In the genomic region with DNA sequence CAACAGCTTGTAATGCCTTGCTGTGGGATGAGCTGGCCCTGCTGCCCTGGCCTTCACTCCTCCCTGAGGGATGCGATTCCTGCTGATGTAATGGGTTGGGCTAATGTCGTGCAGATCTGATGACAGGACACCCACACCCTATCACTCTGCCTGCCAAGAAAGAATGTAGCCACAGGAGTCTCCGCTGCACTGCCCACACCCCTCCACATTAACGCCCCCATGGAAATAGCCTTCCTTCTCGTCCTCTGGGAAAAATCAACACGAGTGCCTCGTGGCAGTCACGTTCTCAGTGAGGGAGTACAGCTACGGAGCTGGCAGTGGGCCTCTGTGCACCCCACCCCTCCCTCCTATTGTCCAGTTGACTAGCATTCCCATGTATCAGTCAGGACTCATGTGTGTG, we compare ENCODE assay signal across 9 mouse cellular contexts. TPM values are rescaled to one million over a fixed set of nuclear protein-coding genes. Genes with fewer than 3 reads are reported as not detected.
A peak's percentile ranks its signal among the peaks of the same experiment; 100 is the strongest.
DNase-seq lines count a peak whose midpoint lies in the region; ATAC-seq and TF ChIP-seq lines count a peak whose summit lies in the region.
"Had no signal": no experiment of that assay in that cellular context is flagged by ENCODE, and none has a peak within 500 bp of the region (broad histone marks: within the 10 kb centered on the region; RNA-seq: fewer than 3 reads in every experiment).

No protein-coding gene starts in this region.

- peak; percentile 40 for DNase-seq in Muller cell, postnatal 12 days (ENCODE audit: inconsistent ontology term)
- DNase-seq in gastrocnemius, postnatal 25 days, result peak; percentile 73
- DNase-seq in limb, embryonic 14.5 days (ENCODE audit: low spot score), result peak; percentile 12
- no peak for DNase-seq in liver, postnatal 0 days
- no peak for DNase-seq in hindbrain, embryonic 14.5 days (ENCODE audit: low spot score)
- no peak for DNase-seq in liver, embryonic 11.5 days (ENCODE audit: low spot score)

- no peak for TF ChIP-seq CTCF in C2C12 (IDR thresholded peaks at IDR 0.05; ENCODE audit: control insufficient read depth, insufficient read depth, insufficient read length)
- TF ChIP-seq CTCF in liver, postnatal 0 days (IDR thresholded peaks at IDR 0.05; ENCODE audit: low read depth), result no peak

- H3K27ac ChIP-seq in limb, embryonic 14.5 days (replicated peaks; ENCODE audit: low read depth, low read length), result no peak overlapping the region
- H3K27ac ChIP-seq in liver, postnatal 0 days (ENCODE audit: low read depth), result no peak overlapping the region
- no peak overlapping the region for H3K27ac ChIP-seq in hindbrain, embryonic 14.5 days
- no peak overlapping the region for H3K27ac ChIP-seq in liver, embryonic 11.5 days (ENCODE audit: low read depth, low read length)
- no peak overlapping the region for H3K27ac ChIP-seq in midbrain, embryonic 13.5 days

- H3ac ChIP-seq in C2C12 (ENCODE audit: control insufficient read depth, insufficient read length, low read depth), result peak overlapping the region; percentile 2

- no peaks in the 10 kb centered on the region for H3K36me3 ChIP-seq in C2C12 (ENCODE audit: control insufficient read depth, insufficient read depth)
- H3K36me3 ChIP-seq in limb, embryonic 14.5 days (ENCODE audit: control insufficient read depth, insufficient read depth, low read length), result peaks cover 6% of the 10 kb centered on the region; the same call in 1 of the 2 replicates
- no peaks in the 10 kb centered on the region for H3K36me3 ChIP-seq in liver, postnatal 0 days (replicated peaks; ENCODE audit: insufficient read depth, low read length)
- H3K36me3 ChIP-seq in hindbrain, embryonic 14.5 days (replicated peaks; ENCODE audit: control insufficient read depth, insufficient read depth), result no peaks in the 10 kb centered on the region
- no peaks in the 10 kb centered on the region for H3K36me3 ChIP-seq in liver, embryonic 11.5 days (ENCODE audit: control insufficient read depth, insufficient read depth, low read length)
- H3K36me3 ChIP-seq in midbrain, embryonic 13.5 days, result no peaks in the 10 kb centered on the region

- no peak for TF ChIP-seq EP300 in liver, postnatal 0 days (IDR thresholded peaks at IDR 0.05; ENCODE audit: low read depth)

- H3K9me3 ChIP-seq in limb, embryonic 14.5 days (ENCODE audit: control insufficient read depth, low read length), result 0 out of 2 replicates have a peak, but pooled peaks cover 5% of the 10 kb centered on the region
- H3K9me3 ChIP-seq in liver, postnatal 0 days (ENCODE audit: low read length), result no peaks in the 10 kb centered on the region
- H3K9me3 ChIP-seq in hindbrain, embryonic 14.5 days (ENCODE audit: control insufficient read depth, low read length), result no peaks in the 10 kb centered on the region
- no peaks in the 10 kb centered on the region for H3K9me3 ChIP-seq in liver, embryonic 11.5 days (ENCODE audit: control insufficient read depth, low read length)
- H3K9me3 ChIP-seq in midbrain, embryonic 13.5 days, result no peaks in the 10 kb centered on the region

- WGBS in limb, embryonic 14.5 days, result 30% methylated on average over 9 of the region's 9 CpGs
- 63% methylated on average over 9 of the region's 9 CpGs for WGBS in liver, postnatal 0 days (ENCODE audit: insufficient replicate concordance)
- WGBS in hindbrain, embryonic 14.5 days, result 35% methylated on average over 9 of the region's 9 CpGs
- WGBS in liver, embryonic 11.5 days, result 51% methylated on average over 9 of the region's 9 CpGs
- WGBS in midbrain, embryonic 13.5 days, result 60% methylated on average over 9 of the region's 9 CpGs

- no peak overlapping the region for H3K4me3 ChIP-seq in C2C12 (ENCODE audit: insufficient read depth, poor library complexity, severe bottlenecking)
- H3K4me3 ChIP-seq in limb, embryonic 14.5 days (replicated peaks; ENCODE audit: low read length), result no peak overlapping the region
- no peak overlapping the region for H3K4me3 ChIP-seq in liver, postnatal 0 days (ENCODE audit: low read depth, low read length)
- no peak overlapping the region for H3K4me3 ChIP-seq in hindbrain, embryonic 14.5 days (replicated peaks; ENCODE audit: low read length)
- H3K4me3 ChIP-seq in liver, embryonic 11.5 days (ENCODE audit: low read depth, low read length), result no peak overlapping the region
- H3K4me3 ChIP-seq in midbrain, embryonic 13.5 days (replicated peaks), result no peak overlapping the region
- H3K4me3 ChIP-seq: erythroblast, embryonic 14.5 days had no signal

- no peaks in the 10 kb centered on the region for H3K4me1 ChIP-seq in limb, embryonic 14.5 days (ENCODE audit: control insufficient read depth, insufficient read depth, low read length)
- H3K4me1 ChIP-seq in liver, postnatal 0 days (ENCODE audit: insufficient read depth), result no peaks in the 10 kb centered on the region
- no peaks in the 10 kb centered on the region for H3K4me1 ChIP-seq in hindbrain, embryonic 14.5 days (replicated peaks; ENCODE audit: control insufficient read depth, insufficient read depth, low read length)
- H3K4me1 ChIP-seq in liver, embryonic 11.5 days (replicated peaks; ENCODE audit: control insufficient read depth, insufficient read depth, low read length), result no peaks in the 10 kb centered on the region; the same call in 1 of the 2 replicates
- H3K4me1 ChIP-seq in midbrain, embryonic 13.5 days (replicated peaks), result no peaks in the 10 kb centered on the region

- no peaks in the 10 kb centered on the region for H3K27me3 ChIP-seq in C2C12 (ENCODE audit: control insufficient read depth, insufficient read depth, insufficient read length)
- H3K27me3 ChIP-seq in limb, embryonic 14.5 days (ENCODE audit: control insufficient read depth, insufficient read depth, low read length), result no peaks in the 10 kb centered on the region
- no peaks in the 10 kb centered on the region for H3K27me3 ChIP-seq in liver, postnatal 0 days (ENCODE audit: insufficient read depth, low read length)
- H3K27me3 ChIP-seq in hindbrain, embryonic 14.5 days (ENCODE audit: control insufficient read depth, insufficient read depth, low read length), result no peaks in the 10 kb centered on the region
- no peaks in the 10 kb centered on the region for H3K27me3 ChIP-seq in liver, embryonic 11.5 days (replicated peaks; ENCODE audit: control insufficient read depth, insufficient read depth, low read length)
- no peaks in the 10 kb centered on the region for H3K27me3 ChIP-seq in midbrain, embryonic 13.5 days

- no peak overlapping the region for H3K4me2 ChIP-seq in limb, embryonic 14.5 days (replicated peaks; ENCODE audit: low read depth, low read length, severe bottlenecking)
- no peak overlapping the region for H3K4me2 ChIP-seq in liver, postnatal 0 days (ENCODE audit: low read depth, low read length)
- H3K4me2 ChIP-seq in hindbrain, embryonic 14.5 days (replicated peaks), result no peak overlapping the region
- H3K4me2 ChIP-seq in liver, embryonic 11.5 days, result no peak overlapping the region
- H3K4me2 ChIP-seq in midbrain, embryonic 13.5 days (replicated peaks), result no peak overlapping the region

- H3K79me2 ChIP-seq in C2C12 (ENCODE audit: control insufficient read depth, insufficient read depth), result no peaks in the 10 kb centered on the region

- no peak for TF ChIP-seq POLR2A in limb, embryonic 14.5 days (IDR thresholded peaks at IDR 0.05; ENCODE audit: borderline replicate concordance, extremely low read depth, insufficient read depth, insufficient read length)

- no peaks in the 10 kb centered on the region for H3K79me3 ChIP-seq in C2C12 (ENCODE audit: low read depth)

- H3K9ac ChIP-seq in limb, embryonic 14.5 days (ENCODE audit: low read depth, low read length, severe bottlenecking), result no peak overlapping the region
- no peak overlapping the region for H3K9ac ChIP-seq in liver, postnatal 0 days (replicated peaks)
- no peak overlapping the region for H3K9ac ChIP-seq in hindbrain, embryonic 14.5 days
- H3K9ac ChIP-seq in liver, embryonic 11.5 days (ENCODE audit: low read depth, low read length), result no peak overlapping the region
- H3K9ac ChIP-seq in midbrain, embryonic 13.5 days (replicated peaks), result no peak overlapping the region

- 0 out of 2 replicates have a peak, but pooled peaks have one; percentile 41 for ATAC-seq in limb, embryonic 14.5 days (ENCODE audit: low FRiP score, low read depth)
- ATAC-seq in liver, postnatal 0 days, result no peak
- ATAC-seq in hindbrain, embryonic 14.5 days (ENCODE audit: low FRiP score), result no peak
- no peak for ATAC-seq in liver, embryonic 11.5 days (replicated peaks; ENCODE audit: low FRiP score)
- ATAC-seq in midbrain, embryonic 13.5 days, result no peak

TF ChIP-seq in C2C12, 6 proteins besides CTCF, POLR2A, EP300 and RAD21:
- no peak for TF ChIP-seq MYOD1 (IDR thresholded peaks at IDR 0.05; ENCODE audit: control insufficient read depth, insufficient read length, low read depth)

RNA-seq across cellular contexts. Expression of a gene that starts 50.3 kb away (rescaled TPM):
- 1.5 TPM for polyA plus RNA-seq in C2C12 (2012; fragmentation: generic; extraction: Trizol)
- total RNA-seq in gastrocnemius, postnatal 25 days (2021), result 1 to 10 TPM; 7.5 to 9.2 TPM
- 20.0 and 27.5 TPM in 2 replicates for polyA plus RNA-seq in limb, embryonic 14.5 days (2012; rRNA removed)
- 46.1 and 61.2 TPM in 2 replicates for polyA plus RNA-seq in limb, embryonic 14.5 days (2014; fragmentation: Nextera tagmentation; extraction: Ambion mirVana)
- polyA plus RNA-seq in liver, postnatal 0 days (2015; fragmentation: Nextera tagmentation; extraction: Ambion mirVana), result 0.12 and 0.20 TPM in 2 replicates
- polyA plus RNA-seq in hindbrain, embryonic 14.5 days (2014; fragmentation: Nextera tagmentation; extraction: Ambion mirVana), result 3.7 and 4.2 TPM in 2 replicates
- polyA plus RNA-seq in liver, embryonic 11.5 days (2014; fragmentation: Nextera tagmentation; extraction: Ambion mirVana), result 1.9 and 2.3 TPM in 2 replicates
- polyA plus RNA-seq in midbrain, embryonic 13.5 days (2015; fragmentation: Nextera tagmentation; extraction: Ambion mirVana), result 4.3 and 4.5 TPM in 2 replicates

Comparison
In these comparisons a context has a peak if more than half of its experiments do, and no peak if none do; other contexts are left out.
1. DNase-seq: peak in Muller cell, postnatal 12 days (single experiment), gastrocnemius, postnatal 25 days (single experiment) and limb, embryonic 14.5 days (single experiment); none in liver, postnatal 0 days (single experiment), hindbrain, embryonic 14.5 days (single experiment) and liver, embryonic 11.5 days (single experiment).